Mouse (Mus musculus): ENCODE measurements around the gene Ccnd2. TPM values are rescaled to one million over a fixed set of nuclear protein-coding genes. Genes with fewer than 3 reads are reported as not detected.

The Ccnd2 gene
- polyA plus RNA-seq, 1 experiment from 2014 or later: 948 TPM

DNA sequence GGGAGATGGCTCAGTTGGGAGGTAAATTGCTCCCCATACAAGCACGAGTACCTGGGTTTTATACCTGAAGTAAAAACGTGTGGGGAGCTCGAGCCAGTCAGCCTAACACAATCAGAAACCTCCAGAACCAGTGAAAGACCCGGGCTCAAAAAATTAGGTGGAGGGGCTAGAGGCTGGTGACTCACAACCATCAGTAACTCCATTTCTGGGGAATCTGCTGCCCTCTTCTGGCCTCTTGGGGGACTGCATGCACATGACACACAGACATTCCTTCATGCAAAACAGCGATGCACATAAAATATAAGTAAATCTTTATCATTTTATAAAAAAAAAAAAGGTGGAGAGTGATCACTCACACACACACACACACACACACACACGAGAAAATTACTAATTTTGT, 46.9 kb downstream of the Ccnd2 start:
- Histone ChIP-seq H3K9ac (no peak overlapping the region), H3K36me3 (no peaks in the 10 kb centered on the region), H3K4me2 (replicated peaks) (no peak overlapping the region), H3K27ac (replicated peaks) (no peak overlapping the region), H3K27me3 (no peaks in the 10 kb centered on the region), H3K4me3 (replicated peaks) (no peak overlapping the region), H3K9me3 (replicated peaks) (no peaks in the 10 kb centered on the region), H3K4me1 (peaks cover 13% of the 10 kb centered on the region; the same call in 1 of the 2 replicates)
- WGBS: 56% methylated on average over 6 of the region's 6 CpGs
- no peak for ATAC-seq (ENCODE audit: insufficient number of reproducible peaks, low FRiP score, low TSS enrichment, low read depth)

DNA sequence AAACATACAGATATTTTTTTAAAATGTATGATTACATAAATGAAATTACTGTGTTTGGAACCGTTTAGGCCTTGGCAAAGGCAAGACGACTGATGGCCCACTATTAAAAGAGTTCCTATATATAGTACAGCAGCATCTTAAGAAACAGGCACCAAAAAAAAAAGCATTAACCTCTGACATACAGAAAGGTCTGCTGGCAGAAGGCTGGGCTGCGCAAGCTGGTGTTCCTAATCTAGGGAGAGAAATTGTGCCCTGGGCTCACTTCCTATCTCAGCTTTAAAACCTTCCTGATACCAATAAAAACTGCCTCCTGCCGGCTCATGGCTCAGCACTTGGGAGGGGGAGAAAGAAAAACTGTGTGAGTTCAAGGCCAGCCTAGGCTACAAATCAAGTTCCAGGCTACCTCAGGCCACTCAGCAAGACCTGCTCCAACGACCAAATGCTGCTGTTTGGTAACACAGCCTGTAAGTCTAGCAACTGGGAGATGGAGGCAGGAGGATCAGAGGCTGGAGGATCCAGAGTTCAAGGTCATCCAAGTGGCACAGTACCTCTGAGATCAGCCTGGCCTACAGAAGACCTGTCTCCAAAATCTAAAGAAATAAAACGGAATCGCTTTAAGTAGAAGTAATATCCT, 47.5 kb downstream of the Ccnd2 start:
- no peaks in the 10 kb centered on the region for H3K9me3 ChIP-seq (replicated peaks)
- no peaks in the 10 kb centered on the region for H3K36me3 ChIP-seq
- H3K27me3 ChIP-seq: no peaks in the 10 kb centered on the region
- WGBS: 74% methylated on average over 7 of the region's 7 CpGs
- no peak overlapping the region for H3K27ac ChIP-seq (replicated peaks)
- no peak for ATAC-seq (ENCODE audit: insufficient number of reproducible peaks, low FRiP score, low TSS enrichment, low read depth)
- H3K4me3 ChIP-seq (replicated peaks): no peak overlapping the region
- peaks cover 9% of the 10 kb centered on the region; the same call in 1 of the 2 replicates for H3K4me1 ChIP-seq
- no peak overlapping the region for H3K4me2 ChIP-seq (replicated peaks)
- H3K9ac ChIP-seq: no peak overlapping the region

DNA sequence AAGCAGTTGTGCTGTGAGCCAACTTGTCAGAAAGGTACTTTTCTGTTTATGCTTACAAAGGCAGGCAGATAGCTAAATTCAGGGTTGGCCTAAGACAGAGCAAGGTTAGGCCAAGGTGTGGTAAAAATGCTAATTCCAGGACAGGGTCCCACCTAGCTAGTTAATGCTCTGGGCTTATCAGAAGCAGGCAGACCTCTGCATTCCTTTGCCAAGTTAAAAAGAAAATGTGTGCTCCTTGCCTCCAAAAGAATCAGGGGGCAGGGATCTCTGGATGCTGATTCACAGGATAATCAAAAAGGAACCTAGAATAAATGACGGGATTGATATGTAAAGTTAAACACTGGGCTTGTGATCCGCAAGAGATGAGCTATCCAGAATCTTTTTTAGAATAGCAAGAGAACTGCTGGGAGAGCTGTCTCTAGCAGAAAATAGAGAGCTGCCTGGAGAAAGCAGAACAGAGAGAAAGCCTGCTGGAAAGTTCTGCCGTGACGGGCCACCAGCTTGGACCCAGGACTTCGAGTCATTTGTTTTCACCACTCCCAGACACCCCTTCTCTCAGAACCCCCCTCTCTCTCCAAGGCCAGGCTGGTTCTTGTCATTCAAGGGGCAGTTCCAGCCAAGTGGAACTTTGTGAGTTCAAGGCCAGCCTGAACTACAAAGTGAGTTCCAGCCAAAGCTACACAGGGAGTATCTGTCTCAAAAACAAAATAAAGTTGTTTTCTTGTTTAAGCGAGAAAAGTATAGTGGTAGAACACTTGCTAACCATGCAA, 48.3 kb downstream of the Ccnd2 start:
- Histone ChIP-seq H3K27me3 (no peaks in the 10 kb centered on the region), H3K36me3 (no peaks in the 10 kb centered on the region), H3K4me1 (peaks cover 3% of the 10 kb centered on the region; the same call in 1 of the 2 replicates), H3K27ac (replicated peaks) (no peak overlapping the region), H3K4me2 (replicated peaks) (no peak overlapping the region), H3K4me3 (replicated peaks) (no peak overlapping the region), H3K9me3 (replicated peaks) (no peaks in the 10 kb centered on the region), H3K9ac (no peak overlapping the region)
- ATAC-seq (ENCODE audit: insufficient number of reproducible peaks, low FRiP score, low TSS enrichment, low read depth): no peak
- 92% methylated on average over 6 of the region's 6 CpGs for WGBS

DNA sequence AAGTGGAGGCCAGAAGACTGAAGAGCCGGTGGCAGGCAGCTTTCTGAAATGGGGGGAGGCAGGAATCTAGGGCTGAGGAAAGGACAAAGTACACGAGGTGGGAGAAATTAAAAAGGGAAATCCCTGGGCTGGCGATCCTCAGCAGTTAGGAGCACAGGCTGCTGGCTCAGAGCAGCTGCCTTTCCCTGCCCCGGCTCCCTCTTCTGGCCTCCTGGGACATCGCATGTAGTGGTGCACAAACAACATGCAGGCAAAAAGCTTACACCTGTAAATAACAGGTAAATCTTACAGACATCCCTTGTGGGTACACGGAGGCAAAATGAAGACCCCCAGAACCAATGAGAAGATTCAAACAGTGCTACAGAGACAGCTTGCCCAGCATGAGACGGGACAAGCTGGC, 57.4 kb downstream of the Ccnd2 start:
- no peak overlapping the region for H3K9ac ChIP-seq
- no peak for ATAC-seq (ENCODE audit: insufficient number of reproducible peaks, low FRiP score, low TSS enrichment, low read depth)
- H3K4me1 ChIP-seq: no peaks in the 10 kb centered on the region
- 0 out of 2 replicates have a peak, but pooled peaks cover 3% of the 10 kb centered on the region for H3K36me3 ChIP-seq
- H3K4me3 ChIP-seq (replicated peaks): no peak overlapping the region
- no peaks in the 10 kb centered on the region for H3K27me3 ChIP-seq
- WGBS: 63% methylated on average over 7 of the region's 7 CpGs
- no peak overlapping the region for H3K4me2 ChIP-seq (replicated peaks)
- H3K9me3 ChIP-seq (replicated peaks): no peaks in the 10 kb centered on the region
- H3K27ac ChIP-seq (replicated peaks): no peak overlapping the region

DNA sequence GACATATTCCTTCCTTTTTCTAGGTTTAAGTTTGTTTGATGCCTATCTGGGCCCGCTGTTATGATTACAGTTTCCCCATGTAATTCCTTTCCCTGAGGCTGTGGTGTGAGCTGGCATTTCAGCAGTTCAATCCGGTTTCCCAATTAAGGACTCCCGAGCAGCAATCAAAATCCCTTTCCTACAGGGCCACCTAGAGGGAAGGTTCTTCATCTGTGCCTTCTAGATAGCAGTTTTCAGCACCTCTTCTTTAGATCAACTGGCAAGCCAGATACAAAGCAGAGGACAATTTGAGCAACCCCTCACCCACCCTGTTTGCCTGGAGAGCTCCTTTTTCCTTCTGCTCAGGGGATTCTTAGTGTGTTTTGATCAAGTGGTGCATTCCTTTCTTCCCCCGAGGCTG, 65.3 kb downstream of the Ccnd2 start:
- no peak overlapping the region for H3K4me2 ChIP-seq (replicated peaks)
- no peaks in the 10 kb centered on the region for H3K9me3 ChIP-seq (replicated peaks)
- WGBS: 29% methylated on average over 4 of the region's 4 CpGs
- H3K4me3 ChIP-seq (replicated peaks): no peak overlapping the region
- ATAC-seq (ENCODE audit: insufficient number of reproducible peaks, low FRiP score, low TSS enrichment, low read depth): no peak
- H3K9ac ChIP-seq: no peak overlapping the region
- H3K36me3 ChIP-seq: peaks cover 8% of the 10 kb centered on the region; the same call in 1 of the 2 replicates
- H3K27ac ChIP-seq (replicated peaks): no peak overlapping the region
- 0 out of 2 replicates have a peak, but pooled peaks cover 2% of the 10 kb centered on the region for H3K27me3 ChIP-seq
- H3K4me1 ChIP-seq: no peaks in the 10 kb centered on the region

DNA sequence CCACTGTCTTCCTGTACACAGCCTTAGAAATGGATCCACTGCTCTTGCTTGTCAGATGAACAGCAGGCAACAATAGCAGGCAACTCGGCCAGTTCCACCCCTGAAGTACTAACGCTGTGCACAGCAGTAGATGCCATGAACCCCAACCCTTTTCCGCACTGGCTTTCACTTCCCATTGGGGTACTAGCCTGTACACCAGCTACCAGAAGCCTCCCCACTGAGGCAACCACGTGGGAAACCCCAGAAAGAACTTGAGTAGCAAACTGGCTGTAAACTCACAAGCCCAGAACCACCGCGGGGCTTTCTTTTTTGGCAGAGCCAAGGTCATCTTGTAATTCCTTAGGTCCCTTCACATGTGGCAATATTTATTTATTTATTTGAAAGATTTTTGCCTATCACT, 70.2 kb downstream of the Ccnd2 start:
- Histone ChIP-seq H3K27ac (replicated peaks) (no peak overlapping the region), H3K4me1 (peaks cover 10% of the 10 kb centered on the region), H3K4me2 (replicated peaks) (no peak overlapping the region), H3K27me3 (peaks cover 20% of the 10 kb centered on the region), H3K9ac (no peak overlapping the region), H3K9me3 (replicated peaks) (no peaks in the 10 kb centered on the region), H3K36me3 (no peaks in the 10 kb centered on the region), H3K4me3 (replicated peaks) (no peak overlapping the region)
- 72% methylated on average over 6 of the region's 6 CpGs for WGBS
- no peak for ATAC-seq (ENCODE audit: insufficient number of reproducible peaks, low FRiP score, low TSS enrichment, low read depth)

DNA sequence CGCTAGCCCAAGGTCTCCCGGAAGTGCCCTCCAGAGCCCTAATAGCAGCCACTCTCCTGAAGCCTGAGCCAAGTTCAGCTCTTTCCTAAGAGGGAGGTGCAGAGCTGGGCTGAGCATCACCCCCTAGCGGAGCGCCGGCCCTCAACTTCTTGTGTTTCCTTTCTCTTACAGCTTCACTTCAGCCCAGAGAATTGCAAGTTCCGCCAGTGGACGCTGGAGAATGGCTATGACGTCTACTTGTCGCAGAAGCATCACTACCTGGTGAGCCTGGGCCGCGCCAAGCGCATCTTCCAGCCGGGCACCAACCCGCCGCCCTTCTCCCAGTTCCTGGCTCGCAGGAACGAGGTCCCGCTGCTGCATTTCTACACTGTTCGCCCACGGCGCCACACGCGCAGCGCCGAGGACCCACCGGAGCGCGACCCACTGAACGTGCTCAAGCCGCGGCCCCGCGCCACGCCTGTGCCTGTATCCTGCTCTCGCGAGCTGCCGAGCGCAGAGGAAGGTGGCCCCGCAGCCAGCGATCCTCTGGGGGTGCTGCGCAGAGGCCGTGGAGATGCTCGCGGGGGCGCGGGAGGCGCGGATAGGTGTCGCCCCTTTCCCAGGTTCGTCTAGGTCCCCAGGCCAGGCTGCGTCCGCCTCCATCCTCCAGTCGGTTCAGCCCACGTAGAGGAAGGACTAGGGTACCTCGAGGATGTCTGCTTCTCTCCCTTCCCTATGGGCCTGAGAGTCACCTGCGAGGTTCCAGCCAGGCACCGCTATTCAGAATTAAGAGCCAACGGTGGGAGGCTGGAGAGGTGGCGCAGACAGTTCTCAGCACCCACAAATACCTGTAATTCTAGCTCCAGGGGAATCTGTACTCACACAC, 71.9 kb downstream of the Ccnd2 start:
- H3K4me3 ChIP-seq (replicated peaks): peak overlapping the region; percentile 53
- no peaks in the 10 kb centered on the region for H3K36me3 ChIP-seq
- H3K27ac ChIP-seq (replicated peaks): peak overlapping the region; percentile 9; the same call in 1 of the 2 replicates
- H3K4me1 ChIP-seq: peaks cover 10% of the 10 kb centered on the region
- H3K4me2 ChIP-seq (replicated peaks): peak overlapping the region; percentile 89
- H3K27me3 ChIP-seq: peaks cover 23% of the 10 kb centered on the region
- 2% methylated on average over 59 of the region's 59 CpGs for WGBS
- ATAC-seq (ENCODE audit: insufficient number of reproducible peaks, low FRiP score, low TSS enrichment, low read depth): peak; percentile 67
- peak overlapping the region; percentile 21; the same call in 1 of the 2 replicates for H3K9ac ChIP-seq
- H3K9me3 ChIP-seq (replicated peaks): no peaks in the 10 kb centered on the region

Other genes starting within 250 kb of the Ccnd2 start
- gene Dyrk4, start 230.4 kb downstream of the Ccnd2 start, polyA plus RNA-seq (2015; fragmentation: Nextera tagmentation; extraction: Ambion mirVana): 0.62 and 1.2 TPM in 2 replicates
- gene Rad51ap1, start 212.6 kb downstream of the Ccnd2 start, polyA plus RNA-seq (2015; fragmentation: Nextera tagmentation; extraction: Ambion mirVana): 47.2 and 47.4 TPM in 2 replicates
- gene D6Wsu163e, start 212.2 kb downstream of the Ccnd2 start, polyA plus RNA-seq (2015; fragmentation: Nextera tagmentation; extraction: Ambion mirVana): 17.1 and 19.2 TPM in 2 replicates
- 1.7 and 2.8 TPM in 2 replicates for gene Fgf6, start 136.6 kb downstream of the Ccnd2 start, polyA plus RNA-seq (2015; fragmentation: Nextera tagmentation; extraction: Ambion mirVana)
- gene Fgf23, start 79.3 kb downstream of the Ccnd2 start, polyA plus RNA-seq (2015; fragmentation: Nextera tagmentation; extraction: Ambion mirVana): 0.20 and 0.35 TPM in 2 replicates
- gene Tigar, start 42.6 kb downstream of the Ccnd2 start, polyA plus RNA-seq (2015; fragmentation: Nextera tagmentation; extraction: Ambion mirVana): 2.7 and 3.1 TPM in 2 replicates

All from embryonic facial prominence, embryonic 15.5 days (tissue).